Mouse (Mus musculus) colon, adult 2 months (tissue): Measurements from ENCODE around the gene Hoxa6. TPM values are rescaled to one million over a fixed set of nuclear protein-coding genes. Genes with fewer than 3 reads are reported as not detected.

ENCODE experiments used
- polyA plus RNA-seq: library from polyadenylated mRNA; depleted of rRNA; stranded (reverse); fragments of >200 nt; gene quantifications from 2 replicates; pipeline ENCODE4 v1.2.3, GENCODE M21; 2012; rRNA removed

Hoxa6 gene
- polyA plus RNA-seq: 9.2 and 10.0 TPM in 2 replicates

DNA sequence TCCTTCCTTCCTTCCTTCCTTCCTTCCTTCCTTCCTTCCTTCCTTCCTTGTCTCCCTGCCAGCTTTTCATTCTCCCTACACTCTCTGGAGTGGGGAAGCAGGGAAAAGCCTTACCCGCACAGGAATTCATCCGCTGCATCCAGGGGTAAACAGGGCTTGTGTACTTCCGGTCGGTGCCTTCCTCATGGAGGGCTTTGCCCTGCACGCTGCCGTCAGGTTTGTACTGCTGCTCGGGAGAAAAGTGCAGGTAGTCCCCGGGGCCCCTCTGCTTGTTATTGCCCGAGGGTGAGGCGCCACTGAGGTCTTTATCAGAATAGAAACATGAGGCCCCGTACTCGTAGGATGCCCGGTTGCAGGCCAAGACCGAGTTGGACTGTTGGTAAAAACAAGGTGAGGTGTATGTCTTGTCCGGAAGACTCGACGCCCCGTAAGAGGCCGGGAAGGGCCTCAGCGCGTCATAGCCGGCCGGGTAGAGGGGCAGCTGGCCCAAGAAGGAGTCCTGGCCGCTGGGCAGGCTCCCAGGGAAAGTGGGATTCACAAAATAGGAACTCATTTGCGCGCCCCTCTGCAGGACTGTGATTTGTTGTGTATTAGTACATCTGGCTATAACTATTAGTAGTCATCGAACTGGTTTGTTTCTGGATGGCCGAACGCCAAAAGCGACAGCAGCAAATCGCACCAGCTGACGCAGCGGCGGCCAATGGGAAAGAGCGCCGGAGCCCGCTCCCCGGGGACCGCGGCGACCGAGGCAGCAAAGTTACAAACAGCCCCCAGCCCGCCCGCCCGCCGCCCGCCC is at the start of gene Hoxa6:
Gene Hoxa6, minus strand, starts transcription at position 651 of the 796 bp plus-strand sequence.

DNA sequence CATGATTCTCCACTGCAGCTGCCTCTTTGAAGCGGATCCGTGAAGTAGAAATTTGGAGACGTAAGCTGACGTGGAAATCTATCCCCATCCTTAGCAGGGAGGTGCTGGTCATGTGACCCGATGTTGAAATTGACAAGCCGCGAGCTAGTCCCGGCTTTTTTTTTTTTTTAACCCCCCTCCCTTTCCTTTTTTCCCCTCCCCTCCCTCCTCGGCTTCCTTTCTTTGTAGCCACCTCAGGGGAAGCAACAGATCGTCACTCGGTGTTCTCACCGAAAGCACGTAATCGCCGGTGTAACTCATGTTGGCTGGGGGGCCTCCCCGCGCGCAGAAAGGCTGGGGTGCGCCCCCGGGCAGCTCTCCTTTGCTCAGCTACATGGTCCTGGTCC is 37.2 kb upstream of the Hoxa6 start, which contains the start of gene Hoxa11:
Gene Hoxa11, minus strand, starts transcription at position 54 of the 386 bp plus-strand sequence.

DNA sequence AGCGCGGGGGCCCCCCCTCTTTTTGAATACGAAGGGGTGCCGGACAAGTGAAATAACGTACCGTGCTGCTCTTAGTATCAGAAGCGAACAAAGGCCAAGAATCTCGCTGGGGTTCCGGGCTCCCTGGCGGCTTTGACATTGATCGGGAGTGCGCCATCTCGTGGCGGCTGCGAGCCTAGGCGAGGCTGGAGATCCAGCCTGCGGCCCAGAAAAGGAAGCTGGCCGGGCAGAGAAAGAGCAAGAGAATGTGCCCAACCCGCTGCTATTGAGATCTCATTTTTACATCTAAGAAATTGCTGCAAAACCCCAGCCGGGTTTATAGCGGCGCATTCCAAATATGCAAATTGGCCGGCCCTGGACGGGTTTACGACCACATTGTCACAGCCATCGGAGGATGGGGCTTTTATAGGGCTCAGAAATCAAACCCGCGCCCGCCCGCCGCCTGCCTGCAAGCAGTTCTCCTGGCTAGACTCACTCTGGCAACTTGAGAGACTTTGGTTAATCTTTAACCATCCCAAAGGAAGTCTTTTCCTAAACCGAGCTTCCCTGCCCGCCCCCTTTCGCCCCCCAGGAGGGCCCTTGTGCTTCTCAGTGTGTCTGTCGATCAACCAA is 32.0 kb upstream of the Hoxa6 start, which contains the start of gene Hoxa10:
Gene Hoxa10, minus strand, starts transcription at position 466 of the 612 bp plus-strand sequence.

DNA sequence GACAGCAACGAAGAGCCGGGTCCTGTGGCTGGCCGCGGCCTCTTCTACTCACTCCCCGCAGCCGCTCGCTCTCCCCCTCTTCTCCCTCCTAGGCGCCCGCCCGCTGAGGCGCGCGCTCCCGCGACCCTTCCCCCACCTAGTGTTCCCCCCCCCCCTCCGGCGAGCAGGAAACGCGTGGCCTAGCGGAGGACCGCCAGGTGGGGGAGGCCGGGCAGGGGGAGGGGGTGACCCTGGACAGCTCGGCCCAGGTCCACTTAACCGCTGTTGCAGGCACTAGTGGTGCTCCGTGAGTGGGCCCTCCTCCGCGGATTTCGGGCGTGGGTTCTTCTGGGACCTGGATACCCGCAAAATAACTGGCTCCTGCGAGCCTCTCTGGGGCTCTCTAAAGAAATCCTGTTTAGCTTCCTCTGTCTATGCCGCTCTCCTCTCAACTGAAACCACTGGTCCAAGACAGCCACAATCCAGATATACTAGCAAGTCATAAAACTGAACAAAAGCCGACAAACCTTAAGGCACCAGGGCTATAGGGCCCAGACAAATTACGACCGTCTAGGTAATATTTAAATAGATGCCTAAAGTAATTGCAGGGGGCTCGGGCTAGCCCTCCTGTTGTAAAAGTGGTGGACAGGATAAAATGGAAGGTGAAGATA is 22.1 kb upstream of the Hoxa6 start, which contains the start of gene Hoxa9:
Gene Hoxa9, minus strand, starts transcription at position 574 of the 650 bp plus-strand sequence.

DNA sequence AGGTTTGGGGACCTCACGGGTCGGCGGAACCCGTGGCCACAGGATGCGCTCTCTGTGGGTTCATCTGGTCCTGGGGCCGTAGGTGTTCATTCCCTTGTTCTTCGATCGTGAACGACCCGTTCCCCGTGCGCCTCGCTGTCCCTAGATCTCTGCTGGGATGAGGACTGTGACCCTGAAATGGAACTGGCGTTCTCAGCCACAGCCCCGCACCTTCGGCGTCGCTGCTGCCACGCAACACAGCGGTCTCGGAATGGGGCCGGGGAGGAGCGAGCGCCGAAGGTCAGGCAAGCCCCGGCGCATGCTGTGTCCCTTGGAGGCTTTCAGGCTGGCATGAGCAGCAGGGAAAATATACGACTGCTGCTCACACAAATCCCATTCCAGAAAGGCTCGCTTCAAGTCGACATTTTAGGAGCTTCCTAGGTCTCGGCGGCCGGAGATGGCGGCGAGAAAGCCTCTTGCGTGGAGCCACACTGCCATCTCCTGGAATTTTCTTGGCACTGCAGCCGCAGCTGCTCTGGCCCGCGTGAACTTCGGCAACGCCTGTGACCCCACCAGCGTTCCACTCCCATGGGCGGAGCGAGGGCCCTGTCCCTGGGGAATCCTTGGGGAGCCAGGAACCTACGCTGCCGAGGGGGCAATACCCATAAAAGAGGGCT is 12.9 kb upstream of the Hoxa6 start, which contains the start of gene Hoxa7:
Gene Hoxa7, minus strand, starts transcription at position 518 of the 656 bp plus-strand sequence.

DNA sequence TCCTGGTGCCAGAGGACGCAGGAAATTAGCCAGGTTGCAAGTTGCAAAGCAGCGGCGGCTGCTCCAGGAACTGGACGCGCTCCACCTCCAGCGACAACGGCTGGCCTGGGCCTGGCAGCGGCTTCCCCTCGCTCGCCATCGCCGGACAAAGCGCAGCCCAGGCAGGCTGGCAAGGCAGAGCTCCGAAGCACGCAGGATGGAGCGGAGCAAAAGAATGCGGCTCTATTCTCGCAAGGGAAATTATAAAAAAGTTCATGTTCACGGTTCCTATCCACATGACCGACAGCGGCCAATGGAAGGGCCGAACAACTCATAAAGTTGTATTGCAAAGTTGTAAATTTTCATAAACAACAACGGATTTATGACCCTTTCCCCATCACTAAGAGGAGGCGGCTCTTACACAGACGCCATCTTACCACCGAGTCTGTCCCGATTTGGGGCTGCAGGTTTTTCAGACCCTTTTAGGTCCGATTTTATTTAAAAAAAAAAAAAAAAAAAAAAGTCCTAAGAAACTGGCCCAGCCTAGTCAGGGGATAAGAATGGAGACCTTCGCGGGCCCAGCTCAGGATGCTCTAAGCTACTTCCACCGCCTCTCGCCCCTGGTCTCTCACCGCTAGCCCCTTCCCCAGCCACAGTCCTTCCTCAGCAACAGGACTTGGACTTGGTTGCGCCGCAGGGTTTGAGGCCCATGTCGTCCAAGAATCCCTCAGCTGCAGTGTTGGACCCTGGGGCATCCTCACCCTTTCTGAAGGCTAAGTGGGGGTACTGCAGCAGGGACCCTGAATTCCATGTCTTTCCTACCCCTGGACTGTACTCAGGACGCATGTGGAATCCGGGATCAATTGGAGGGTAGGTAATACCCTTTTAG is 4.8 kb upstream of the Hoxa6 start, which contains the start of the genes Hoxa3 and Gm28308:
Gene Hoxa3, minus strand, starts transcription at position 218 of the 868 bp plus-strand sequence.
Gene Gm28308, minus strand, starts transcription at position 221 of the 868 bp plus-strand sequence.

DNA sequence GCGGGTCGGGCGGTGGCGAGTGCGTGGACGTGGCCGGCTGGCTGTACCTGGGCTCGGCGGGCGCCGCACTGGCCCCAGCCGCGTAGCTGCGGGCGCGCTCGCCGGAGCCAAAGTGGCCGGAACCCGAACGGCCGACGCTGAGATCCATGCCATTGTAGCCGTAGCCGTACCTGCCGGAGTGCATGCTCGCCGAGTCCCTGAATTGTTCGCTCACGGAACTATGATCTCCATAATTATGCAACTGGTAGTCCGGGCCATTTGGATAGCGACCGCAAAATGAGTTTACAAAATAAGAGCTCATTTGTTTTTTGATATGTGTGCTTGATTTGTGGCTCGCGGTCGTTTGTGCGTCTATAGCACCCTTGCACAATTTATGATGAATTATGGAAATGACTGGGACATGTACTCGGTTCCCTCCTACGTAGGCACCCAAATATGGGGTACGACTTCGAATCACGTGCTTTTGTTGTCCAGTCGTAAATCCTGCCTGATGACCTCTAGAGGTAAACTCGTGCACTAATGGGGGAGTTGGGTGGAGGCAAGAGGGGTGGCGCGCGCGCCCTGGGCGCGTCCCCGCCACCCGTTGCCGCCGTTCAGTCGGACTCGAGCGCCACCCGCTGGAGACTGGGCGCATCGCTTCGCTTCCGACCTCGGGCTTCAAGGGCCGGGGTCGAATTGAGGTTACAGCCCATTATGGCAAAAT is 4.3 kb downstream of the Hoxa6 start, which contains the start of gene Hoxa5:
Gene Hoxa5, minus strand, starts transcription at position 538 of the 703 bp plus-strand sequence.

DNA sequence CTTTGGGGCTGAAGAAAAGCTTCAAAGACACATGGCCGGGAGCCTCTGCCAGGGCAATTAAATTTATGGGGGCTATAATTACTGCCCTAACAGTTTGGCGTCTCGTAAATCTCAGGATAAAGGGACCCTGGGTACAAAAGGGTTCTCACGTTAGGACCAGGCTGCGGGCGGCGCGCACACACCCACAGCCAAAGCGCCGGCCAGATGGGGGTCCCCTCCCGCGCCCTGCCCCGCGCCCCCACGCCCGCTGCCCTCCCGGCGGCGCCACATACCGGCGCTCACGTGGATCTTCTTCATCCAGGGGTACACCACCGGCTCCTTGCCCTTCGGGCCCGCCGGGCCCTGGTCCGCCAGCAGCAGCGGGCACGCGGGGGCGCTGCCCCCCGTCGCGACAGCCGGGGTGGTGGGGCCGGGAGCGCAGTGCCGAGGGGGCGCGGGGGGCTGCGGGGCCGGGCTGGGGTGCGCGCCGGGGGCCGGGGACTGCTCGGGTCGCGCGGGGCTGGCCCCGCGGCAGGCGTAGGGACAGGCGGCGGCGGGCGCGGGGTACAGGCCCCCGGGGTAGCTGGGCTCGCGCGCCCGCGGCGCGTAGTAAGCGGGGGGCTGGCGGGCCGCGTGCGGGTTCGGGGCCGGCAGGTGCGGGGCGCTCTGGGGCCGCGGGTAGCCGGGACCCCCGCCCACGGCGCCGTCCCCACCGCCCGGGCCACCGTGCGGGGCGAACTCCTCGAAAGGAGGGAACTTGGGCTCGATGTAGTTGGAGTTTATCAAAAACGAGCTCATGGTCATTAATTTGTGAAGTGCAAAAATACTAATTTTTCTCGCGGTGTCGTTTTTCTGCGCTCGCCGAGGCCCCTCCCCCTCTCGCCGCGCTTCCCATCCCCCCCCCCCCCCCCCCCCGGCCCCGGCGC is 17.4 kb downstream of the Hoxa6 start, which contains the start of gene Hoxa4:
Gene Hoxa4, minus strand, starts transcription at position 848 of the 905 bp plus-strand sequence.

DNA sequence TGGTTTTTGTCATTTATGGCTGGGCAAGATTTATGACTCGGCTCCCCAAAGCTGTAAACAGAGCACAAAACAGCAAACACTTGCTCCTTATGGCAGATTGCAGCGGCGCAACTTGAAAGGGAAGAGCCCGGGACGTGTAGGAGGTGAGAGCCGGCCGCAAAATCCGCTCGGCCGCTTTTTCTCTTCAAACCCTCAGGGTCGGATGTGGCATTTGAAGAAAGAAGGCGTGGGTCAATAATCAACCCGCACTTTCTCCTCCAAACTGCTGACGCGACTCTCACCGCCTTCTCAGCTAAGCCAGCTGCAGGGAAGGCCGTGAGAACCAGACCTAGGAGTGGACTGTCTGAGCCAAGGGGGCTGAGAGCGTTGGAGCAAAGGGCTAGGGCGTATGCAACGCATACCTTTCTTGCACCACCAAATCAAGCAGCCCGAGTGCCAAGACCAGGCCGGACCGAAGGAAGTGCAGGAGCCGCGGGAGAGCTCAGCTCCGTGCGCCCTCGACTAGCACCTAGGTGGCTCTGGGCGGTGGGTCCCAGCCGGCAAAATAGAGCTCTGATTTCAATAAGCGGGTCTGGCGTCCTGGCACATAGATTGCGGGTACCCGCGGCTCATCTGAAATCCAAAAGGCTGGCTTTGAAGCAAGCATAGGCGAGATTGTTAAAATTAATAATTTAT is 31.3 kb downstream of the Hoxa6 start, which contains the start of gene 5730596B20Rik:
Gene 5730596B20Rik, plus strand, starts transcription at position 438 of the 675 bp plus-strand sequence.

DNA sequence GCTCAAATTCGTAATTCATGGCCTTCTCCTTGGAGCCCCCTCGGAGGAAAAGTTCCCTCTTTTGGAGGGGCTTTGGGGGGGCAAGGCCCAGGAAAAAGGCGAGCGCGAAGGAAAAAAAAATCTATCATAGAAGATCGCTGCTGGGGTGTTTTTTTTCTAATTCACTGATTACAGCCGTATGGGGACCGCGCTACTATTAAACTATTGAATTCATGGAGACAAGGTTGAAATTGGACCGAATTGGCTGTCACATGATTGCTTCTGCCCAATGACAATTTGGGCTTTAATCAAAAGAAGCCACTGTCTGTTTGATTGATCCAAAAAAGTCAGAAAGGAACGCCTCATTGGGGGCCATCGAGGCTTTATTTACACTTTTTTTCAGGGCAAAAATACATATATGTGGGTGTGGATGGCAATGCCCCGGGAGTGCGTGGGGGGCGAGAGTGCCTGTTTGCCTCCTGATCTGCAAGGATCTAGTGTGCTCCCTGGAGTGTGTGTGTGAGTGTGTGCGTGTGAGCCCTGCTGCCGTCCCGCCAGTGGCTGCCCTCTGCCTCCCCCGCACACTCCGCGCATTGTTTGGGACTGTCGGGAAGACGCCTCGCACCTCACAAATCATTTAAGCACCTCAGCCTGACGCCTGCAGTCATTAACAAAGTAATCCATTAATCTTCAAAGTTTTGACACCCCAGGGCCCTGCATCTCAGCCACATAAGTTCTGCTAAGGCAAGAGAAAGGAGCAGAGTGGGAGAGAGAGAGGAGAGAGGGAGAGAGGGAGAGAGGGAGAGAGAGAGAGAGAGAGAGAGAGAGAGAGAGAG is 43.7 kb downstream of the Hoxa6 start, which contains the start of gene Hoxa2:
Gene Hoxa2, minus strand, starts transcription at position 206 of the 815 bp plus-strand sequence.

DNA sequence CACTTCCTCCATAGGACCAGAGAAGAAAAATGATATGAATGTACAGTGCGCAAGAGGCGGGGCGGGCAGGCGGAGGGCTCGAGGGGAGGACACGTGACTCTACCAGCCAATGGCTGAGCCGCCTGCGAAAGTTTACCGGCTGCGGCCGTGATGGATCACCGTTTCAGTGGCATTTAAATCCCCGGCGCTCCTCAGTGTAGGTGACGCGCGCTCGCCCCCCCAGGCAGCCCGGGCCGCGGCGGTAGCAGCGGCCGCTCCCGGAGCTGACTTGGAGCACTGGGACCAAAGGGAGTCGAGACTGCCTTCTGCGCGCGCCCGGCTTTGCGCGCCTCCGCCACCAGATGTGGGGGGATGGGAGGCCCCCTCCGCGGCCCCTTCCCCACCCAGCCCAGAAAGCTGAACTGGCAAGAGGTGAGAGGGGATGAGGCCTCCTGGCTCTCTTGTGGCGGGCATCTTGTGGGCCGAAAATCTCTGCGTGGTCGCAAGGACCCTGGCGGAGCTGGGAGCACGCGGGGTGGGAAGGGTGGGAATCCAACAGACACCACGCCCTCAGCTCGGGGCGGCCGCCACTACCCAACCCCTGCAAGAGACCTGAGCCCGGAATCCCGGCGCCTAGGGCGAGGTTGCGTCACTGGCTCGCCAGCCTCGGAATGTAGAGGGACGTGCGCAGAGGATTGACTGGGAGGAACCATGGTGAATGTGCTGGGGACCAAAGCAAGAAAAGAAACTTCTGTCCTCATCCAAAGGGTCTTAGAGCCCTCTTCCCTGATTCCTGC is 50.1 kb downstream of the Hoxa6 start, which contains the start of gene Hoxa1:
Gene Hoxa1, minus strand, starts transcription at position 42 of the 776 bp plus-strand sequence.

Other genes starting within 250 kb of the Hoxa6 start
- gene Skap2, start 196.2 kb downstream of the Hoxa6 start, polyA plus RNA-seq: 5.8 and 7.3 TPM in 2 replicates
- 0.36 and 0.41 TPM in 2 replicates for gene Hoxa1, start 50.4 kb downstream of the Hoxa6 start, polyA plus RNA-seq
- 2.5 and 2.6 TPM in 2 replicates for gene Hoxa2, start 43.9 kb downstream of the Hoxa6 start, polyA plus RNA-seq
- 0.02 TPM in 1 of 2 replicates, not detected in the other for gene 5730596B20Rik, start 31.2 kb downstream of the Hoxa6 start, polyA plus RNA-seq
- gene Hoxa4, start 17.0 kb downstream of the Hoxa6 start, polyA plus RNA-seq: 1.5 TPM in 2 replicates
- gene Hoxa5, start 4.1 kb downstream of the Hoxa6 start, polyA plus RNA-seq: 21.4 and 22.4 TPM in 2 replicates
- gene Hoxa3, start 4.6 kb upstream of the Hoxa6 start, polyA plus RNA-seq: 18.3 and 20.8 TPM in 2 replicates
- gene Gm28308, start 4.6 kb upstream of the Hoxa6 start, polyA plus RNA-seq: 7.4 and 8.4 TPM in 2 replicates
- gene Hoxa7, start 13.1 kb upstream of the Hoxa6 start, polyA plus RNA-seq: 67.1 and 81.2 TPM in 2 replicates
- 84.0 and 99.4 TPM in 2 replicates for gene Hoxa9, start 22.4 kb upstream of the Hoxa6 start, polyA plus RNA-seq
- 26.7 and 39.5 TPM in 2 replicates for gene Hoxa10, start 32.1 kb upstream of the Hoxa6 start, polyA plus RNA-seq
- 9.9 and 10.1 TPM in 2 replicates for gene Hoxa11, start 37.1 kb upstream of the Hoxa6 start, polyA plus RNA-seq
- gene Hoxa13, start 52.2 kb upstream of the Hoxa6 start, polyA plus RNA-seq: 59.0 and 62.5 TPM in 2 replicates
- 3.3 and 4.6 TPM in 2 replicates for gene Evx1, start 104.8 kb upstream of the Hoxa6 start, polyA plus RNA-seq